Mouse (Mus musculus): Measurements from ENCODE around the gene Mrto4. TPM values are rescaled to one million over a fixed set of nuclear protein-coding genes. Genes with fewer than 3 reads are reported as not detected.
"Not testable (repeated sequence)": the region's sequence is repeated elsewhere in the genome, so short reads cannot be mapped to it uniquely, and the experiment has no call there.

Mrto4 gene
- polyA plus RNA-seq (2015; fragmentation: Nextera tagmentation; extraction: Ambion mirVana), result 115 and 116 TPM in 2 replicates

DNA sequence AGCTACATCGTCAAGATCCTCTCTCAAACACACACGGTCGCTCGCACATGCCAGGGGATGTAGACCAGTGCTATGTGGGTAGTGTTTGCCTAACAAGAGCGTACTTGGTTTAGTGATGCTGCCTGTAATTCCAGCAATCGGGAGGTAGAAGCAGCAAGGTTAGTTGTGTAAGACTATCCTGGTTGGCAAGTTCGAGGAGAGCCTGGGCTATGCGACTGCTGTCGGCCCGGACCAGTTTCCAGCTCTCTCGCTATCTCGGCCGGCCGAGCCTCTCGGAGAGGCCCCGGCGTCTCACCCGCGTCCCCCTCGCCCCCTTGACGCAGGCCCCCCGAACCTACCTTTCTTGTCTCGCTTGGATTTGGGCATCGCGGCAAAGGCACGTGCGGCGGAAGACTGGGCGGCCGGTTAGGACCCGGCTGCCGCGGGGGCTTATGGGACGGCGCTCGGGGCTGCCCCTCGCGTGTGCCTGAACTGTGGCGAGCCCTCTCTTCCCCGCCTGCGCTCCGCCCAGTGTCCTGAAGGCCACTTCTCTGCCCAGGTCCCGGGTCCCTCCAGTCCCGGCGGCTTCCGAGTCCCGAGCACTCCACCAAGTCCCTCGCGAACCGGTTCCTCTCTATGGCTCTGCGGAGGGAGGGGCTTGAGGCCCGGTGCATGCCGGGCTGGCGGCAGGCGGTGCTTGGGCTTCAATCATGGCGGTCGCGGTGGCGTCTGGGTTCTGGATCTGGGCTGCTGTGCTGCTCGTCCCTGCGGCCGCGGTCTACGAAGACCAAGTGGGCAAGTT is at the start of gene Mrto4, which contains the start of the genes Emc1 and Ubr4:
Gene Mrto4 (minus strand): TSS at position 646 of the 781 bp plus-strand sequence.
Gene Emc1 (plus strand): TSS at position 657 of the 781 bp plus-strand sequence.
Gene Ubr4 (plus strand): TSS at position 679 of the 781 bp plus-strand sequence.
- DNase-seq (ENCODE audit: low spot score), result peak; percentile 85

DNA sequence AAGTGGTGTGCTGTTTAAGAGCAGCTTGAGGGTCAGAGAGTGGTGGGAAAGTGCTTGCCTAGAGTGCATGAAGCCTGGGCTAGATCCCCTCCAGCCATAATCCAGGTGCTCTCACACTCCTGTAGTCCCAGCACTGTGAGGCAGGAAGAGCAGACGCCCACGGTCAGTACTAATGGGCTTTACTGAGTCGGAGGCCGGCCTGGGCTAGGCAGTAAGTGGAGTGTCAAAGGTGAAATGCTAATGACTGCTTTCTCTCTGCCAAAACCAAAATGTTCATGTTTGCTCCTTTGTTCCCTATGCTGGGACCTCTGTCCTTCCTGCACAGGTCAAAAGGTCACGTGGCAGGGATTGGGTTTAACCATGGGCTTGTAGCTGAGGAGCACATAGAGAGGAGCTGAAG is 48.1 kb upstream of the Mrto4 start:
- no peak for DNase-seq (ENCODE audit: low spot score)

DNA sequence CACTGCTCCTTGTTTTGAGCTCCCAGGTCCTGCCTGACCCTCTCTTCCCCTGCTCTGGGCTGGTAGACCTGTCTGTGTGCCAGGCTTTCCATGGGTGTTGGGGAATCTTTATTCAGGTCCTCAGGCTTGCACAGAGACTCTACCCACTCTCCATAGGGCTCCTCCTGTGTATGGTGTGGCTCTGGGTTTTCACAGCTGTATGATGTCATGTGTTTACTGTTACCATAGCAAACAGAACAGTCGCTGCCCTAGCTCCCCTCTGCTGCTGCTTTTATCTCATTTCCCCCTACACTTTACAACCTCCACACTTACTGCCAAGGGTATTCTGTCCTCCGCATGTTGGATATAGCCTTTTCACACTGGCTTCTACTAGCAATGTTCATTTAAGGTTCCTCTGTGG is 43.1 kb upstream of the Mrto4 start:
- DNase-seq (ENCODE audit: low spot score), result no peak

DNA sequence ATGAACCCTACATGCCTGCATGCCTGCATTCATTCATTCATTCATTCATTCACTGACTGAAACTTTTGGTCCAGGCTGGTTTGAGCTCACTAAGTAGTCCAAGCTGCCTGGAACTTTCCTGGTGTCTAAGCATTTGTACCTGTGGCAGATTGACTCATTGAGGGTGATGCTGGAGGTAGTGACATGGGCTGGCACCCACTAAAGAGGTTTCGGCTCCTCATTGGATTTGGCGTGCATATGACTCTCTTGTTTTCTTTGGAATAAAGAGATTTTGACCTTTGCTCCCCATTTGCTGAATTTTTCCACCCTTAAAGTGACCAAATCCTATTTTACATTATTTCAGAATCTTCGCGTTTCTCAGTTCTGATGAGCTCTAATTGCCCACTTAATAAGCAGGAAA is 37.2 kb upstream of the Mrto4 start:
- DNase-seq (ENCODE audit: low spot score), result no peak

DNA sequence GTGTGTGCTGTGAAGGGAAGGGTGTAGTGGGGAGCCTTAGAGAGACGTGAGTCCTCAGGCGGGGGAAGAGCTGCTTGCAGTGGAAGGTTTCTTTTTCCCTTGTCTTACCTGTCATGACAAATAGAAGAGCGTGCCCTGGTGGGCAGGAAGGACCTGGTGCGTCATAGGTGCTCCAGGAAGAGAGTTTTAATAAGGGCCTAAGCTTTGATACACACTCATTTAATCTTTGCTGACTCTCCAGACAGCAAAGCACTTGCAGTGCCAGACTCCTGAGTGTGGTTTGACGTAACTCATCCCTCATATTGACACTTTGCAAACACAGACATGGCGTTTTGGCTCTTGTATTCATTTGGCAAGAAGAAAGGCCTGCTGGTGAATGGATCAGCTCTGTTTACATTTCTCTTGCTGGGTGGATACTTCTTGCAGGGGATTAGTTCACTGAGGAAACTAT is 34.5 kb upstream of the Mrto4 start:
- no peak for DNase-seq (ENCODE audit: low spot score)

DNA sequence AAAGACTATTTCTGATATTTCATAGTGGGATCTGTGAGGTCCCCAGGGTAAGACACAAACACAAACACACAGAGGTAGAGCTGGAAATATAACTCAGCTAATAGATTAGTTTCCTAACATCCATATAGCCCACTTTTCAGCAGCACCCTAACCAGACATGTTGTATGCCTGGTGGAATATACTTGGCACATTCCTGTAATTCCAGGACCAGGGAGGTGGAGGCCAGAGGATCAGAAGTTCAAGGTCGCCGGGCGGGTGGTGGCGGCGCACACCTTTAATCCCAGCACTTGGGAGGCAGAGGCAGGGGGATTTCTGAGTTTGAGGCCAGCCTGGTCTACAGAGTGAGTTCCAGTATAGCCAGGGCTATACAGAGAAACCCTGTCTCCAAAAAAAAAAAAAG is 33.5 kb upstream of the Mrto4 start:
- not testable (repeated sequence) for DNase-seq (ENCODE audit: low spot score)

DNA sequence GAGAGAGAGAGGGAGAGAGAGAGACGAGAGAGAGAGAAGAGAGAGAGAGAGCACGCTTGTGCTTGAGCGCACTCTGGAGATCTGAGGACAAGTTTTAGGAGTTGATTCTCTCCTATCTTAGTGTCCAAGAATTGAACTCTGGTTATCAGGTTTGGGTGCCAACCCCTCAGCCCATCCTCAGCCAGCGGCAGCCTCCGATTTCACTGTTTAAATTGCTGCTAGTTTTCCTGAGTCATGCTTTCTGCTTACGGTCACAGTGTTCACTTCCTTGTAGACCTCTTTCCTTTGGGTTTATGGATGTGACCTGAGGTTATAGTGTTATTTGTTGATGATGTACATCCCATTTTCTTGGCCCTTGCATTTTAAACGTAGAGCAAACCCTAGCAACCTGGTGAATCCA is 29.9 kb upstream of the Mrto4 start:
- no peak for DNase-seq (ENCODE audit: low spot score)

DNA sequence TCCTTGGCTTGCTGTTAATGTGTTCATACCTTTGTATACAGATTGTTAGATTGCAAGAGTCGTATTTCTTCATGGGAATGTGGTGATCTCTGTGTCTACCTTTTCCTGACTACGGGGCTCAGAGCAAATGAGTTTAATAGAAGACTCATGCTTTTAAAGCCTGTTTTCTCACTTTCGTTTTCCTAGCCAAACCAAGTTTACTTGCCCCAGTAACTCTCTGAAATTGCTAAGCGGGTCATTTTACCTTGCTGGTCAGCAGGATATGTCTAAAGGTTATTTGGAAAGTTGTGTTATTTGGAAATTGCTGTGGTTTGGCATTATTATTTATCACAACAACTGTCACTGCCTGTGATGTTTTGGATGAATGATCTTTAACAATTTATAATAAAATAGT is 29.1 kb upstream of the Mrto4 start:
- DNase-seq (ENCODE audit: low spot score), result no peak

DNA sequence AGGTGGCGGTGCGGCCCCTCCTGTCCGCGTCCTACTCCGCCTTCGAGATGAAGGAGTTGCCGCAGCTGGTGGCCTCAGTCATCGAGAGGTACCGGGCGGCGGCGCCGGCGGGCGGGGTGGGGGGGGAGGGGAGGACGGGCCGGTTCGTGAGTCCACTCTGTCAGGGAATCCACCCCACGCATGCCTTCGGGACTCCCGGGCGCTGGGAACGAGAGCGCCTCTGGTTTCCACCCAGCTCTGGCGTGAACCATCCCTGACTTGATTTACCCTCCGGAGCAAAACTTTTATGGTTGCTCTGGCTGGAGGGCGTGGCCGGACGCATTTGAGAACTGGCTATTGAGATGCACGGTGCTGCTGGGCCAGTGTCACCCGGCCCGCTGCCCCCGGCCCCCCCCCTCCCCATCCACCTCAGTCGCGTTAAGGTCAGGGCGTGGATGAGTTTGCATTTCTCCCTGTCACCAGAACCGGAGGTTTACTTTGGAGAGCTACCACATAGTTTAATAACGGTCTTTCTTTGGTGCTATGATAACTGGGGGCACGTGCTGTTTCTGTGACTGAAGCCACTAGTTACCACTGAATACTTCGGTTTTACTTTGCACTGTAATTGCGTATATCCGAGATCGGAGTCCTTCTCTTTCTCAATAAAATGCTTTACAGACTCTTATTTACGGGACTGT is 28.5 kb upstream of the Mrto4 start:
- DNase-seq (ENCODE audit: low spot score), result peak; percentile 7

DNA sequence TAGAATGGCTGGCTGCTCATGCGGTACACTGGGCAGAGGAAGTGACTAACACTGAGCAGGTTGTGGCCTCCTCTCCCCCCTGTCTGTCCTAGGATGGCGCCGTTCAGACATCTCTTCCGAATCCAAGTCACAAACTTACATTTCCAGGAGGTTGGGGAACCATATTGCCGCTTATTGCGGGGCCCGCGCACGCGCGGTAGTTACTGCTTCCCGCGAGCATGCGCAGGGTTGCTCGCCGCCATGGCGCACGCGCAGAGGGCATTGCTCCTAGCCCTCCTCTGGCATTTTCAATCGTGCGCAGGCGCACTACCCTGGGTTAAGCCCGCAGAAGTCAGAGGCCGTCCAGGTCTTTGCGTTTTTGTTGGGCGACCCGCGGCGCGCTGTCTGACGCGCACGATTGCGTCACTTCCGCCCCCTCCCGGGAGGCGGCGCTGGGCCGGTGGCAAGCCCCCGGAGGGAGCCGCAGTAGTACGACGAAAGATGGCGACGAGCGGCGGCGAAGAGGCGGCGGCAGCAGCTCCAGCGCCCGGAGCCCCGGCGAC is 27.9 kb upstream of the Mrto4 start:
- peak; percentile 100 for DNase-seq (ENCODE audit: low spot score)

DNA sequence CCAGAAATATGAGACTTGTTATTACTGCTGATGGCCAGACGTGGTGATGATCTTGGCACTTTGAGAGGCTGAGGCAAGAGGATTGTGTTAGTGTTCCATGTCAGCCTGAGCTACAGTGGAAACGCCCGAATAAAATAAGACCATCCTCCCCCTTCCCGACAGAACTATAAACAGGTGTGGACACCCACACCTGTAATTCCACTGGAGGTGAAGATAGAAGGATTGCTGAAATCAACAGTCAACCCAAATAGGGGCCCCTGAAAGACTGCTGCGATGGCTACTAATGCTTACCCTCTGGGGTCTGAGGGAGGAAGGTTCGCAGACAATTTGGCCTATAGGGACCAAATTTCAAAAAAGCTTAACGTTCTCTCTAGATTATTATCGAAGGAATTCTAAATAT is 27.3 kb upstream of the Mrto4 start:
- DNase-seq (ENCODE audit: low spot score), result no peak

DNA sequence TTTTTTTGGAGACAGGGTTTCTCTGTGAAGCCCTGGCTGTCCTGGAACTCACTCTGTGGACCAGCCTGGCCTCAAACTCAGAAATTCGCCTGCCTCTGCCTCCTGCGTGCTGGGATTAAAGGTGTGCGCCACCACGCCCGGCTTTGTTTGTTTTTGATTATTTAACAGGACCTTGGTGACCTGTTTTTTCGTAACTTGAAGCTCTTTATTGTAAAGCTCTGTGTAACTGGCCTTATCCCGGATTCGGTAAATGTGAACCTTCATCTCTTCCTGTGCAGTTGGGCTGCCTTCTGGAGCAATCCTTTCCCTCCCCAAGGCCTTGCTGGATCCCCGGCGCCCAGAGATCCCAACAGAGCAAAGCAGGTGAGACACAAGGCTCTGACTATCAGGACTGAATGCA is 21.2 kb upstream of the Mrto4 start:
- DNase-seq (ENCODE audit: low spot score), result no peak

DNA sequence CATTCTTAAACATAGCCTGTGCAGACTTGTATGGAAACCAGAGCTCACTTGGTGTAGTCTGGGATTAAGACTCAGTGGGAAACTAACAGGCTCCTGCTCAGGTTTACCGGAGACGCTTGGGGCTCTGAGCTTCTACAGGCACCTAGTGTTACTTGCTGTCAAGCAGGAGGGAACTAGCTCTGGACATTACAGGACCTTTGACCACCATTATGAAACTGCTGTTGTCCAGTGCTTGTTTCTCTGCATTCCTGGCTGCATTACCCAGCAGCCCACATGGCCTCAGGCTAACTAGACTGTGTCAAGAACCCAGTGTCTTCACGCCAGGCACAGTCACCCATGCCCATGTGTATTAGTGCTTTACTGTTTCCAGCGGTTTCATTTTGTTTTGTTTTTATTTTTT is 20.8 kb upstream of the Mrto4 start:
- no peak for DNase-seq (ENCODE audit: low spot score)

DNA sequence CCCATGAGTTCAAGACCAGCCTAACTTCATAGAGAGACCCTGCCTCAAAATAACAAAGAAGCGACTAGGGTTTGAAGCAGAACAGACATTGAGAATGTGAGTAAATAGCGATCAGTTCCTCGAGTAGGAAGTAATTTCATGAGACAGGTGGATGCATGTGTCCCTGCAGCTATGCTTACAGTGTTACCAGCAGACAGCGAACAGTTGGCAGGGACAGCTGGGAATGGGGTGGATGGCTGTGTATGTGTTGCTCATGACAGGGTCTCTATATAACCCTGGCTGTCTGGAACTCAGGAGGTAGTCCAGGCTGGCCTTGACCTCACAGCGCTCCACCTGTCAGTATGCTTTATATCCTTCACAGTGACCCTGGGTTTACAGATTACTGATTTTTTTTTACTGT is 15.7 kb upstream of the Mrto4 start:
- no peak for DNase-seq (ENCODE audit: low spot score)

DNA sequence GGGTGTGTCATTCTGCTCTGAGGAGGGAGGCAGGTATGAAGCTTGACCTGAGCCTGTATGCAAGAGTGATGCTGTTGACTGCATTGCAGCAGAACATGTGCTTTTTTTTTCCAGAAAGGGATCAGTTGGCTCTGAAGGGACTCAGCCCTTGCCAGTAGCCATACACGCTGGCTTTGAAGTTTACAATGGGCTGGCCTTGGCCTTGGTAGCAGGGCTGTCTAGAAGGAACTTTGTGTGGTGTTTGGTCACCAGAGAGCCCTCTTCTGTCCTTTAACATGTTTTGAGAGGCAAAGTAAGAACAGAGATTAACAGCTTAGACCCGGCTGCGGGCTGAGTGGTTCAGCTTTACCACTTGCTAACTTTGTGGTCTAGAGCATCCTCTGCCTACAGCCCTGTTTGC is 15.0 kb upstream of the Mrto4 start:
- no peak for DNase-seq (ENCODE audit: low spot score)

DNA sequence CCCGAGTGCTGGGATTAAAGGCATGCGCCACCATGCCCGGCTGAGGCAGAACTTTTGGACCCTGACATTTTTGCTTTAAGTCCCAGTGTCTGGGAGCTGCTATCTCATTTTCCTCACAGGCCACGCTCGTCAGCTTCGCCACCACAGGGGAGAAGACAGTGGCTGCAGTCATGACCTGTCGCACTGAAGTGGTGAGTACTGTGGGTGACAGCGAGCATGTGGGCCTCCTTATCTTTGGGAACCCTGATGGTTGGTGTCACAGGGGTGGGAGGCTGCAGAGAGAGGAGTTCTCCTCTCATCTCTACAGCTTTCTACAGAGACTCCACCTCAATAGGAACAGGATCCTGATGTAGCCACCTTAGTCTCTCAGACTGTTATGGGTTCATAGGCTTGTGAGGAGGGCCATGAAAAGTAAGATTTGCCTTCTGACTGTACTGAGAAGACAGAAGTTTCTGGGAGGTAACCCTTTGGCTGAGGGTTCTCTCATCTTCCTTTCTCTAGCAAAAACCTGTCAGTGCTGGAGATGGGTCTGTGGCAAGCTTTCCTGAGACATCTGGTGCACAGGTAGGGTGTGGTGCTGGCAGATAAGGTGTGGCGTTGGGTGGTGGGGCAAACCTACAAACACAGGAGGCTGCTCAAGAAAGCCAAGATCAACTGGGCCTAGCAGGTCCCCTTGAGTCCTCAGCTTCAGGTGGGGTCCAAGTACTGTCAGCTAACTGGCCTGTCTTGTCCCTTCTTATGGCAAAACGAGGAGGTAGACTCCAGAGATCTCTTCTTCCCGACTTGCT is 8.6 kb upstream of the Mrto4 start:
- DNase-seq (ENCODE audit: low spot score), result no peak

DNA sequence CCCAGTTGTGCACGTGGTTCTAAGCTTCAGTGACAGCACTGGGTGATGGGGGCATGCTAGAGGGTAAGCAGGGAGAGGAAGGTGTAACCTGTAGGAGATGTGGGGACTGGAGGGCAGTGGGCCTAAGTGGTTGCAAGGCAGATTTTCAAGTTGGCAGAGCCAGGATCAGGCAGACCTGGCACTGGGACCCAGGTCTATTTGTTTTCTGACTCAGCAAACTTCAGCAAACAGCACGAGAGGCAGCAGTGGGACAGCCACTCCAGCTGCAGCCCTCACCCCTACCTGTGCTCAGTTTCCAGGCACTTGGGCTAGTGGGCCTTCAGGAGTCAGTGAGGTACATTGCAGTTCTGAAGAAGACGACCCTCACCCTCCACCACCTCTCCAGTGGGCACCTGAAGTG is 4.8 kb upstream of the Mrto4 start:
- DNase-seq (ENCODE audit: low spot score), result no peak

DNA sequence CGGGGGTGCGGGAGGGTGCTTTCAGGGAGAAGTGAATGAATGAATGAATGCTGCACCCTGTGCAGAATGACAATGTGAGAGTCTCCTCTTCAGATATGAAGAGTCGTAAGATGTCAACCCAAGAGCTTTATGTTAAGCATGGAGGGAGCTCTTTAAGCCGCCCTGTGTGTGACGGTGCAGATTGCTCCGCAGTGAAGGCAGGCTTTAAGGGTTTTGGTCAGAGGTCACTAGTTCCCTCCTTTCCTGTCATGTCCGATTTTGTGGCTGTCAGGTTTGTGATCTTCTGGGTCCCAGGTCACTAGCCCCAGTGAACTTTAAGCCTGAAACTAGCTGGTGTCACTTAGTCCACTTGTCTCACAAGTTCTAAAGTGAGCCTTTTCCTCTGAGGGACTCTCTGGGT is 456 bp upstream of the Mrto4 start:
- DNase-seq (ENCODE audit: low spot score), result no peak

DNA sequence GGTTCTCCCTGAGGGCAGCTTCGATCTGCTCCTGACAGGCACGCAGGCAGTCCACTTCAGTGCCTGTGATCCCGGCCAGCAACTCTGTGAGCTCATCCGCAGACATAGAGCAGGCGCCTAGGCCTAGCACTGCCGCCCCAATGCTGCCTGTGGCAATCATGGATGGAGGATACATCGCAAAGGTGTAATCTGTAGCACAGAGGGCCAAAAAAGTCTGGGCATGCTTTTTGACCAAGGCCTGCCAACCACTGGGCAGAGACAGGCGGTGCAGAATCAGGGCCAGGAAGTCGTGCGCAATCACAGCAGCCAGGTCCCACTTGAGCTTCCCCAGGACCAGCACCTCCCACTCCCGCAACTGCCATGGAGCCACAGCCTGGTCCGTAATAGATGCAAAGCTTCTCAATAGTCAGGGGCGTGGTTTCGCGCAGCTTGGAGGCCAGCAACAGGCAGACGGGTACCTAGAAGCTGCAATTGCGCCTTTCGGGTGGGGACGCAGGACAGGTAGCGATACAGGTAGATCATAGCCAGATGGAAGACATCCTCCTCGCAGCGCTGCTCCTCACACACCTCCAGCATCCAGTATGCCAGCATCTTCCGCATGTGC is 6.9 kb downstream of the Mrto4 start:
- no peak for DNase-seq (ENCODE audit: low spot score)

DNA sequence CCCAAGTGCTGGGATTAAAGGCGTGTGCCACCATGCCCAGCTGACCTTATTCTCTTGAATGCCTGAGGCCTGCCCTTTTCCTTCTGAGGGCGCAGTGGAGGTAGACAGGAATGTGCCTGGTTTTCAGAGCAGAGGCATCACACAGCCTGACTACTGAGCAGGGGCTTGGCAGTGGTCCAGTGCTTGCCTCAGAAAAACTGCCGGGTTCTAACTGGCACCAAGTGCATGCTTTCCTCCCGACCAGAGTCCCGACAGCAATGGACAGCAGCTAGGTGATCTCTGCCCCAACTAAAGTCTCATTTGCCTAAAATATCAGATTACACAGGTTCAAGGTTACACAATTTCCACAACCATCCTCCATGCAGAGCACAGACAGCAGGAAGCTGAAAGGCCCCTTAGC is 8.7 kb downstream of the Mrto4 start:
- no peak for DNase-seq (ENCODE audit: low spot score)

DNA sequence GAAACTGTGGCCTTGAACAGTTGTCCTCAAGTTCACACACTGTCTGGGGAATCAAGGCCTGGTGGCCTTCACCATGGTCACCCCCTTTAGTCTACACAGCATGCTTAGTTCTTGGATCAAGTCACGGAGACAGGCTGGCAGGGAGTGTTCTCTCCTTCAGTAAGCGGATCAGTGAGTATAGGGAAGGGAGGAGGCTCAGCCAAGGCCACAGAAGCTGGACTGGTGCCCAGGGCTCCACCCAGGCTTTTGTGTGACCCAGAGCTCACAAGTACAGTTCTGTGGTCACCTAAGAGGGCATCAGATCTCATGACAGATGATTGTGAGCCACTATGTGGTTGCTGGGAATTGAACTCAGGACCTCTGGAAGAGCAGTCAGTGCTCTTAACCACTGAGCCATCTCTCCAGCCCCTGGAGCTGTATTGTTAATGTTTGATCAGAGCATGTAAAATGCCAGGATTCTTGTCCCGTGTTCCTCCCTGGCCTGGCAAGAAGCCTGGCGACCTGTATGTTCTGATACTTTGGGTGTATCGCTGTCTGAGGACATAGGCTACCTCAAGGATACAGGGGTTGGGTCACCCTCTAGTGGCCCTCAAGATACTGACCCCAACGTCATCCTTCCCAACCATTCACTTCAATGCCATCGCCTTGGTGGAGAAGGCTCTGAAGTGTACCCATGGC is 10.7 kb downstream of the Mrto4 start:
- DNase-seq (ENCODE audit: low spot score), result no peak
